Mouse (Mus musculus) cortical plate, adult 2 months (tissue): Measurements from ENCODE around the gene Uqcc1.

Source experiments
- CTCF ChIP-seq: fragments of 200-500 bp; IDR thresholded peaks from 2 replicates; pipeline ENCODE4 v1.5.1; 2011; ENCODE audit warnings: mild to moderate bottlenecking, control low read depth, low read length; ENCODE audit not compliant: insufficient read depth; ENCODE audit errors: extremely low read depth
- POLR2A ChIP-seq: fragments of 200-500 bp; IDR thresholded peaks from 2 replicates; pipeline ENCODE4 v1.6.1; 2011; ENCODE audit warnings: mild to moderate bottlenecking, low read length, control low read depth; ENCODE audit not compliant: insufficient read depth; ENCODE audit errors: extremely low read depth

- no peak for TF ChIP-seq POLR2A
- TF ChIP-seq CTCF, result no peak
Measured at GRCm38 (mm10) chr2:155809620-155810019, 120.5 kb downstream of the Uqcc1 start.
